Mouse (Mus musculus): ENCODE measurements around the gene Idi2.

DNA sequence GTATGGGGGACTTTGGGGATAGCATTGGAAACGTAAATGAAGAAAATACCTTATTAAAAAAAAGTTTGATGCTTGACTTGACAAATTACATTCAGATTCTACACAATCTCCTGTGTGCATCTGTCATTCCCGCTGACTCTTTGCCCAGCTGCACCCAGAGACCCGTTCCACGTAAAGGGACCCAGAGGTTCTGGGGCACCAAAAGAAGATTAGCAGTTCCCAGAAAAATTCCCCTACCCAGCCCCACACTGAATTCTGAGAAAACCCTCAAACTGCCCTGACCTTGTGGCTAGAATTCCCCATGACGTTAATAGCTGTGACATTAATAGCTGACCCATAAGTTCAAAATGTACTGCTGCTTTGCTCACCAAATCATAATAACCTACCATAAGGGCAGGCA is 12.6 kb downstream of the Idi2 start:
- TF ChIP-seq CTCF (IDR thresholded peaks at IDR 0.05; ENCODE audit: borderline replicate concordance, insufficient read depth, low read length) (no peak), POLR2A (IDR thresholded peaks at IDR 0.05; ENCODE audit: low read depth, low read length) (no peak)
